Mouse (Mus musculus) neural tube, embryonic 11.5 days (tissue): ENCODE data around the gene Irgm2. TPM values are rescaled to one million over a fixed set of nuclear protein-coding genes. Genes with fewer than 3 reads are reported as not detected.
A peak's percentile ranks its signal among the peaks of the same experiment; 100 is the strongest.
"Not testable (repeated sequence)": the region's sequence is repeated elsewhere in the genome, so short reads cannot be mapped to it uniquely, and the experiment has no call there.

Experiments
- ATAC-seq: fragments of 200-750 bp; cut with Nextera tagmentation; 2 replicates; pipeline ENCODE4 v1.8.0; 2017; ENCODE audit warnings: moderate number of reproducible peaks, mild to moderate bottlenecking, moderate TSS enrichment, moderate library complexity; ENCODE audit not compliant: insufficient read depth, low FRiP score, low TSS enrichment
- DNase-seq: peaks from one replicate; pipeline ENCODE4 v3.0.0-alpha.2; 2015; ENCODE audit warnings: low spot score
- H3K27ac ChIP-seq: fragments of 300-500 bp; sonication (generic); 2 replicates; pipeline ENCODE4 v1.5.1; 2014; ENCODE audit warnings: low read depth, mild to moderate bottlenecking, low read length
- H3K27me3 ChIP-seq: fragments of 300-500 bp; sonication (generic); 2 replicates; pipeline ENCODE4 v1.6.1; 2014; ENCODE audit warnings: mild to moderate bottlenecking, low read length, mixed read lengths; ENCODE audit not compliant: control insufficient read depth, insufficient read depth
- H3K36me3 ChIP-seq: fragments of 300-500 bp; sonication (generic); 2 replicates; pipeline ENCODE4 v1.6.1; 2014; ENCODE audit warnings: mild to moderate bottlenecking, low read length, moderate library complexity, mixed read lengths; ENCODE audit not compliant: control insufficient read depth, insufficient read depth
- H3K4me1 ChIP-seq: fragments of 300-500 bp; sonication (generic); 2 replicates; pipeline ENCODE4 v1.6.1; 2014; ENCODE audit warnings: low read length, mixed read lengths; ENCODE audit not compliant: control insufficient read depth, insufficient read depth
- H3K4me2 ChIP-seq: fragments of 300-500 bp; sonication (generic); 2 replicates; pipeline ENCODE4 v1.6.1; 2014; ENCODE audit warnings: low read depth, mild to moderate bottlenecking, moderate library complexity
- H3K4me3 ChIP-seq: fragments of 300-500 bp; sonication (generic); 2 replicates; pipeline ENCODE4 v1.5.1; 2014; ENCODE audit warnings: low read depth, low read length
- H3K9ac ChIP-seq: fragments of 300-500 bp; sonication (generic); 2 replicates; pipeline ENCODE4 v1.6.1; 2014; ENCODE audit warnings: mild to moderate bottlenecking, low read length
- H3K9me3 ChIP-seq: fragments of 300-500 bp; sonication (generic); 2 replicates; pipeline ENCODE4 v1.6.1; 2016; ENCODE audit warnings: low read length; ENCODE audit not compliant: control insufficient read depth
- WGBS: fragments of 180-500 bp; shearing (Covaris S2); extraction: QIAGEN DNeasy Blood & Tissue Kit; methylation state at CpG from one replicate; pipeline ENCODE4 v1.1.7; 2014; 5-methylcytosine and 5-hydroxymethylcytosine counted together
- polyA plus RNA-seq: library from polyadenylated mRNA; unstranded; fragments of >200 nt; fragmentation: Nextera tagmentation; extraction: Ambion mirVana; gene quantifications from 2 replicates; pipeline ENCODE4 v1.2.1, GENCODE M21; 2014

Gene Irgm2
- polyA plus RNA-seq, 1 experiment from 2014 or later, result 0.72 TPM

DNA sequence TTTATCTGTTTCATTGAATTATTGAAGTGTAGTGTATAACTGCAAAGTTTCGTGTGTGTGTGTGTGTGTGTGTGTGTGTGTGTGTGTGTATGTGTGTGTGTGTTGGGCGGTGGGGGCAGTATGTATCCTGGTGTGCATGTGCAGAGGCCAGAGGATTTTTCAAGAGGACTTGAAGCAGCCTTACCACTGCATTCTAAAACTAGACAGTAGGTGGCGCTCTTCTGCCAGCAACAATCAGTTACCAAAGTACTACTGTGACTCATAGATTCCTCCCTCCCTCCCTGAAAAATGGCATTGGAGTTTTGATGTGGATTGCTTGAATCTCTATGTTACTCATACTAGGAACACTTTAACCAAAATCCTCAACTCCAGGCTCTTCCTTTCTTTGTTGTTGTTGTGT is 19.9 kb upstream of the Irgm2 start:
- Histone ChIP-seq H3K36me3 (peaks cover 9% of the 10 kb centered on the region), H3K4me1 (no peaks in the 10 kb centered on the region), H3K4me2 (no peak overlapping the region), H3K9ac (no peak overlapping the region), H3K9me3 (no peaks in the 10 kb centered on the region), H3K27me3 (no peaks in the 10 kb centered on the region), H3K4me3 (no peak overlapping the region), H3K27ac (no peak overlapping the region)
- WGBS, result 21% methylated on average over 3 of the region's 3 CpGs
- DNase-seq (peak; percentile 69), ATAC-seq (no peak)

- ATAC-seq, H3K36me3 ChIP-seq, H3K4me2 ChIP-seq, H3K27ac ChIP-seq, H3K27me3 ChIP-seq, H3K4me3 ChIP-seq, H3K4me1 ChIP-seq, H3K9me3 ChIP-seq, DNase-seq, H3K9ac ChIP-seq: not testable (repeated sequence)
- 96% methylated on average over 6 of the region's 6 CpGs for WGBS
Observed at GRCm38 (mm10) chr11:58179986-58180385, 19.4 kb upstream of the Irgm2 start.

- WGBS, result 93% methylated on average over 7 of the region's 7 CpGs
- H3K4me2 ChIP-seq, result no peak overlapping the region
- H3K9ac ChIP-seq, result no peak overlapping the region
- no peaks in the 10 kb centered on the region for H3K27me3 ChIP-seq
- no peak for DNase-seq
- no peak for ATAC-seq
- no peak overlapping the region for H3K27ac ChIP-seq
- H3K36me3 ChIP-seq, result peaks cover 4% of the 10 kb centered on the region; the same call in 1 of the 2 replicates
- H3K4me3 ChIP-seq, result no peak overlapping the region
- H3K9me3 ChIP-seq, result no peaks in the 10 kb centered on the region
- no peaks in the 10 kb centered on the region for H3K4me1 ChIP-seq
Observed at GRCm38 (mm10) chr11:58180756-58181155, 18.7 kb upstream of the Irgm2 start.

DNA sequence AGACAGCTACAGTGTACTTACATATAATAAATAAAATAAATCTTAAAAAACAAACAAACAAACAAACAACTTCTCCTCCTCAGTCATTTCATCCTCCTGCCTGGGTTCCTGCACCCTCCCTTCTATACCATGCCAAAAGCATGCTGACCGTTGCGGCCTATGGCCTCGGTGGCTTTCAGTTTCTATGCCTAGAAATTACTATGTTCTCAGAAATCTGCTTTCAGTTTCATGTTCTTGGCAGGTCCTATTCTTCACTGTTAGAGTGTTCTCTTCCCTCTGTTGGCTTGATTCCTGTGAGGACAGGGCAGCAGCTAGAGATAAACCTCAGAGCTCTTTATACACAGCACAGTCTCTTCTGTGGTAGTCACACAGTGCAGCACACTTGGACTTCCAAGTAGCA is 15.8 kb upstream of the Irgm2 start:
- no peak for ATAC-seq
- H3K27ac ChIP-seq, result no peak overlapping the region
- WGBS, result 86% methylated on average over 3 of the region's 3 CpGs
- no peaks in the 10 kb centered on the region for H3K36me3 ChIP-seq
- H3K4me1 ChIP-seq, result no peaks in the 10 kb centered on the region
- DNase-seq, result no peak
- H3K27me3 ChIP-seq, result no peaks in the 10 kb centered on the region
- no peak overlapping the region for H3K4me3 ChIP-seq
- no peak overlapping the region for H3K4me2 ChIP-seq
- H3K9me3 ChIP-seq, result no peaks in the 10 kb centered on the region
- no peak overlapping the region for H3K9ac ChIP-seq

DNA sequence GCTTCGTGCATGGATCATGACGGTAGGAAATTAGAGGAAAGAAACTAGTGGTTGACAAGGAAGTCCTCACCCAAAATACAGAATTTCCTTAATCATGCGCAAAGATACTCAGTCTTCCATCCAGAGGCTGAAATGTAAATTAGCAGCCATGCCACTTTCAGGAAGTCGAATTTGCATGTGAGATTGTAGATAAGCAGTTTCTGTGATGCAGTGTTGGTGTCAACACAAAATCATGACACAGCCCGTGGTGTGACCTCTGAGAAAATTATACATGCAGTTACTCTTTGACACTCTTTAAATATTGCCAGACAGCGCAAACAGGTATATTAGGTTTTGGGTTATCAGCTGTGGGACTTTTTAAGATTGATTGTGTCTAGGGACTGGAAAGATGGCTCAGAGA is 9.7 kb upstream of the Irgm2 start:
- 96% methylated on average over 6 of the region's 6 CpGs for WGBS
- no peak overlapping the region for H3K4me2 ChIP-seq
- no peaks in the 10 kb centered on the region for H3K4me1 ChIP-seq
- no peaks in the 10 kb centered on the region for H3K27me3 ChIP-seq
- ATAC-seq (no peak), DNase-seq (no peak)
- H3K9me3 ChIP-seq, result no peaks in the 10 kb centered on the region
- H3K4me3 ChIP-seq, result no peak overlapping the region
- no peak overlapping the region for H3K9ac ChIP-seq
- no peak overlapping the region for H3K27ac ChIP-seq
- no peaks in the 10 kb centered on the region for H3K36me3 ChIP-seq

- Histone ChIP-seq H3K27me3 (no peaks in the 10 kb centered on the region), H3K4me1 (no peaks in the 10 kb centered on the region), H3K36me3 (no peaks in the 10 kb centered on the region), H3K9ac (no peak overlapping the region), H3K9me3 (no peaks in the 10 kb centered on the region), H3K4me3 (no peak overlapping the region), H3K27ac (no peak overlapping the region), H3K4me2 (no peak overlapping the region)
- no peak for DNase-seq
- WGBS, result 86% methylated on average over 3 of the region's 3 CpGs
- ATAC-seq, result no peak
Observed at GRCm38 (mm10) chr11:58193326-58193725, 6.1 kb upstream of the Irgm2 start.

DNA sequence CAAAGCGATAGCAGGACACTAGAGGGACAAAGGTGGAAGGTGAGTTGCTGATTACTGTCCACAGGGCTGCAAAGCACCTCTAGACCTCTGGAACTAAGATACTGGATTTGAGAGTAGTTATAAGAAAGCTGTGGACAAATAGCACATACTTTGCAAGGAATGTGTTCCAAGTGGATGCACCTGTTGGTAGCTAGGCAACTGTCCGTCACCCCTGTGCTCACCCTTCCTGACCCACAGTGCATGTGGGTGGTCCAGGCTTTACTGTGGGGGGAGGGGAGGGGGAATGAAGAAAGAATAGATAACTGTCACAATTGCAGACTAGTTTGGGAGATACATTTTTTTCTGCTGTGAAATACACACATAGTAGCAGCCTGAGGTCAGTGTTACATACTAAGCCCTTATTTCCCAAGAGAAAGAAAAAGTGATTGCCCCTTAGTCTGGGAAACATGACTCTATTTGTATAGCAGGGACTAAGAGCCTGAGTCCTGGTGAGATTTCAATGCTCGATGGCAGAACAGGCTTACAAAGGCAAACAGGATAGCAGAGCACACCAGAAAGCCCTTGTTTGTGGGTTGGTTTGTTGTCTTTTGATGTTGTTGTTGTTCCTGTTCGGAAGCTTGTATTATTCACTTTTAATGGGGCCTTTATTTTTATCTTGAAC is 5.4 kb upstream of the Irgm2 start:
- Histone ChIP-seq H3K36me3 (no peaks in the 10 kb centered on the region), H3K9me3 (no peaks in the 10 kb centered on the region), H3K4me3 (no peak overlapping the region), H3K4me2 (no peak overlapping the region), H3K27me3 (no peaks in the 10 kb centered on the region), H3K27ac (no peak overlapping the region), H3K9ac (no peak overlapping the region), H3K4me1 (no peaks in the 10 kb centered on the region; the same call in 1 of the 2 replicates)
- ATAC-seq (no peak), DNase-seq (no peak)
- 42% methylated on average over 4 of the region's 4 CpGs for WGBS

GRCm38 (mm10) chr11:58198663-58199062 is 755 bp upstream of the Irgm2 start:
- no peak overlapping the region for H3K27ac ChIP-seq

DNA sequence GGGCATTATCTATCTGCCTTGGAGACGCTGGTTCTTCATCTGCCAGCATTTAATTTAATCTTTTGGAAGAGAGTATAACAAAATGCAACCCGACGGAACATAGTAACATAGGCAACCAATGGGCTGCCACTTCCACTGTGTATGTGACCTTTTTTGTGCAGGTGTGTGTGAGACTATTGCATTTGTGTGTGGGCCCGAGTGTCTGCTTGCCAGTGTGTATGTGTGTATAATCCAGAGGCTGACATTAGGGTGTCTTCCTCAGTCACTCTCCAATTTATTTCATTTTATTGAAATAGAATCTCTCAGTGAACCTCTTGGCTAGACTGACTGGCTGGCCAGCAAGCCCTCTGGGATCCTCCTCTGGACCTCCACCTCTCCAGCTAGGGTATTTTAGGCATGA is 808 bp downstream of the Irgm2 start:
- Histone ChIP-seq H3K4me1 (no peaks in the 10 kb centered on the region; the same call in 1 of the 2 replicates), H3K36me3 (no peaks in the 10 kb centered on the region), H3K4me3 (no peak overlapping the region), H3K27me3 (no peaks in the 10 kb centered on the region), H3K27ac (no peak overlapping the region), H3K9ac (no peak overlapping the region), H3K9me3 (no peaks in the 10 kb centered on the region), H3K4me2 (no peak overlapping the region)
- no peak for ATAC-seq
- no peak for DNase-seq
- WGBS, result 89% methylated on average over 4 of the region's 4 CpGs

More at GRCm38 (mm10) chr11:58198663-58199062, 755 bp upstream of the Irgm2 start:
- H3K4me1 ChIP-seq, result no peaks in the 10 kb centered on the region; the same call in 1 of the 2 replicates
- ATAC-seq, result no peak
- H3K9me3 ChIP-seq, result no peaks in the 10 kb centered on the region
- H3K4me2 ChIP-seq, result peak overlapping the region; percentile 65; the same call in 1 of the 2 replicates
- no peak for DNase-seq
- no peak overlapping the region; the same call in 1 of the 2 replicates for H3K4me3 ChIP-seq
- no peaks in the 10 kb centered on the region for H3K27me3 ChIP-seq
- no peak overlapping the region for H3K9ac ChIP-seq
- WGBS, result 91% methylated on average over 4 of the region's 4 CpGs
- H3K36me3 ChIP-seq, result no peaks in the 10 kb centered on the region
